Mouse (Mus musculus): Measurements from ENCODE around the gene Evi5l.
"Not testable (repeated sequence)": the region's sequence is repeated elsewhere in the genome, so short reads cannot be mapped to it uniquely, and the experiment has no call there.

The Evi5l gene

GRCm38 (mm10) chr8:4238434-4239192 lies 72.2 kb downstream of the Evi5l start, which contains the start of the genes Map2k7 and Gm49320:
Gene Map2k7 (plus strand): TSS chr8:4238740.
Gene Gm49320 (plus strand): TSS chr8:4238865.
- CTCF ChIA-PET: interaction anchor here (1.3 to 1.4 kb wide), 2 partner anchors 12 to 18 kb away, joined by 4 to 5 read pairs; no protein-coding TSS in a partner anchor

- CTCF ChIA-PET: interaction anchor here (1.3 to 1.4 kb wide), 2 partner anchors 11 to 18 kb away, joined by 4 to 5 read pairs; no protein-coding TSS in a partner anchor
These were observed 73.0 kb downstream of the Evi5l start for GRCm38 (mm10) chr8:4239193-4239890.

GRCm38 (mm10) chr8:4245061-4245460 lies 78.7 kb downstream of the Evi5l start:
- CTCF ChIA-PET: interaction anchor here (0.6 kb wide), 1 partner anchor 166 kb away, joined by 3 read pairs; no protein-coding TSS in a partner anchor

- CTCF ChIA-PET: interaction anchor here (0.6 kb wide), 1 partner anchor 165 kb away, joined by 3 read pairs; no protein-coding TSS in a partner anchor
These were observed 79.4 kb downstream of the Evi5l start for GRCm38 (mm10) chr8:4245737-4246136.

- CTCF ChIA-PET: no interaction called here
These were observed 80.9 kb downstream of the Evi5l start for GRCm38 (mm10) chr8:4247241-4247640.

GRCm38 (mm10) chr8:4247951-4248540 lies 81.7 kb downstream of the Evi5l start, which contains the start of gene Tgfbr3l:
Gene Tgfbr3l (plus strand): TSS chr8:4248214.
- CTCF ChIA-PET: no interaction called here

GRCm38 (mm10) chr8:4249213-4249612 lies 82.8 kb downstream of the Evi5l start:
- CTCF ChIA-PET: no interaction called here

- CTCF ChIA-PET: interaction anchor here (0.6 to 1.0 kb wide), 2 partner anchors 11 to 40 kb away, joined by 4 to 8 read pairs; partner anchors contain the start of genes Gm49320 and Map2k7
These were observed 84.1 kb downstream of the Evi5l start for GRCm38 (mm10) chr8:4250306-4250970.

- CTCF ChIA-PET: interaction anchor here (1.1 kb wide), 1 partner anchor 345 kb away, joined by 3 read pairs; no protein-coding TSS in a partner anchor
These were observed 85.9 kb downstream of the Evi5l start for GRCm38 (mm10) chr8:4252116-4252760.

- CTCF ChIA-PET: interaction anchor here (0.6 to 1.1 kb wide), 2 partner anchors 12 to 344 kb away, joined by 3 to 6 read pairs; no protein-coding TSS in a partner anchor
These were observed 86.8 kb downstream of the Evi5l start, which contains the start of gene Snapc2 for GRCm38 (mm10) chr8:4252934-4253841. Gene Snapc2 (plus strand): TSS chr8:4253080.

- CTCF ChIA-PET: interaction anchor here (0.6 kb wide), 1 partner anchor 11 kb away, joined by 6 read pairs; no protein-coding TSS in a partner anchor
These were observed 87.6 kb downstream of the Evi5l start for GRCm38 (mm10) chr8:4254001-4254400.

- CTCF ChIA-PET: not testable (repeated sequence)
These were observed 89.1 kb downstream of the Evi5l start for GRCm38 (mm10) chr8:4255471-4255870.

- CTCF ChIA-PET: interaction anchor here (0.6 to 1.2 kb wide), 3 partner anchors 18 to 68 kb away, joined by 3 to 8 read pairs (median 5); partner anchors contain the start of genes Ccl25, Gm49320 and Map2k7
These were observed 90.5 kb downstream of the Evi5l start for GRCm38 (mm10) chr8:4256911-4257310.

- CTCF ChIA-PET: interaction anchor here (0.6 to 1.2 kb wide), 3 partner anchors 18 to 67 kb away, joined by 3 to 8 read pairs (median 5); partner anchors contain the start of genes Ccl25, Gm49320 and Map2k7
These were observed 91.0 kb downstream of the Evi5l start for GRCm38 (mm10) chr8:4257350-4257749.

- CTCF ChIA-PET: interaction anchor here (0.5 to 0.9 kb wide), 2 partner anchors 26 to 594 kb away, joined by 3 to 4 read pairs; no protein-coding TSS in a partner anchor
These were observed 91.9 kb downstream of the Evi5l start for GRCm38 (mm10) chr8:4258233-4258632.

- CTCF ChIA-PET: interaction anchor here (0.5 to 0.9 kb wide), 2 partner anchors 26 to 594 kb away, joined by 3 to 4 read pairs; no protein-coding TSS in a partner anchor
These were observed 92.3 kb downstream of the Evi5l start for GRCm38 (mm10) chr8:4258678-4259077.

GRCm38 (mm10) chr8:4259125-4259804 lies 92.9 kb downstream of the Evi5l start, which contains the start of gene Ctxn1:
Gene Ctxn1 (minus strand): TSS chr8:4259274.
- CTCF ChIA-PET: interaction anchor here (0.5 to 0.9 kb wide), 2 partner anchors 25 to 595 kb away, joined by 3 to 4 read pairs; no protein-coding TSS in a partner anchor

- CTCF ChIA-PET: no interaction called here
These were observed 93.4 kb downstream of the Evi5l start for GRCm38 (mm10) chr8:4259805-4260170.
